27 mouse cellular contexts compared by ENCODE assay signal in genomic region chr4:82298606-82299005, GRCm38 (mm10).
"Had no signal": no experiment of that assay in that cellular context is flagged by ENCODE, and none has a peak within 500 bp of the region (broad histone marks: within the 10 kb centered on the region; RNA-seq: fewer than 3 reads in every experiment).

No protein-coding gene starts in this region.

- H3K27ac ChIP-seq: gastrocnemius, adult 2 months; heart, embryonic 10.5 days; hindbrain, embryonic 10.5 days; hindbrain, embryonic 12.5 days; hindbrain, embryonic 14.5 days; hindbrain, postnatal 0 days; kidney, embryonic 15.5 days; kidney, postnatal 0 days; limb, embryonic 13.5 days; limb, embryonic 15.5 days; liver, embryonic 12.5 days; liver, embryonic 14.5 days had no signal

- H3K4me2 ChIP-seq: heart, embryonic 12.5 days; hindbrain, embryonic 12.5 days; hindbrain, embryonic 14.5 days; kidney, embryonic 15.5 days; limb, embryonic 13.5 days; limb, embryonic 15.5 days; liver, embryonic 12.5 days had no signal

- H3K9ac ChIP-seq: heart, embryonic 12.5 days; hindbrain, embryonic 12.5 days; hindbrain, embryonic 14.5 days; kidney, embryonic 15.5 days; limb, embryonic 13.5 days; limb, embryonic 15.5 days; liver, embryonic 12.5 days; liver, embryonic 14.5 days had no signal

- H3K4me1 ChIP-seq: heart, embryonic 10.5 days; liver, embryonic 12.5 days had no signal

- ATAC-seq: hindbrain, postnatal 0 days; intestine, embryonic 16.5 days; liver, embryonic 12.5 days had no signal

- H3K4me3 ChIP-seq: gastrocnemius, adult 2 months; heart, embryonic 10.5 days; heart, embryonic 12.5 days; hindbrain, embryonic 10.5 days; hindbrain, embryonic 12.5 days; kidney, embryonic 15.5 days; limb, embryonic 13.5 days; limb, embryonic 15.5 days; liver, embryonic 12.5 days had no signal

- DNase-seq: gastrocnemius, adult 2 months; gastrocnemius, postnatal 10 days; gastrocnemius, postnatal 25 days; heart, adult 18-20 months; heart, postnatal 10 days; heart, postnatal 4 days; kidney, adult 11 months; kidney, adult 2 months; kidney, adult 9 months; kidney, postnatal 14 days; kidney, postnatal 36 days; layer of hippocampus, adult 9-11 months; layer of hippocampus, postnatal 36 days; left cerebral cortex, postnatal 4 days had no signal

- H3K27me3 ChIP-seq: heart, embryonic 12.5 days; hindbrain, embryonic 12.5 days; kidney, embryonic 15.5 days; limb, embryonic 13.5 days; limb, embryonic 15.5 days; liver, embryonic 12.5 days had no signal

- H3K9me3 ChIP-seq: heart, embryonic 10.5 days; heart, embryonic 12.5 days; hindbrain, embryonic 10.5 days; hindbrain, embryonic 12.5 days; kidney, embryonic 15.5 days; limb, embryonic 13.5 days; limb, embryonic 15.5 days; liver, embryonic 12.5 days had no signal

- H3K36me3 ChIP-seq: hindbrain, embryonic 10.5 days; hindbrain, embryonic 12.5 days; liver, embryonic 12.5 days had no signal
